8 mouse cellular contexts compared by ENCODE assay signal in the genomic region with DNA sequence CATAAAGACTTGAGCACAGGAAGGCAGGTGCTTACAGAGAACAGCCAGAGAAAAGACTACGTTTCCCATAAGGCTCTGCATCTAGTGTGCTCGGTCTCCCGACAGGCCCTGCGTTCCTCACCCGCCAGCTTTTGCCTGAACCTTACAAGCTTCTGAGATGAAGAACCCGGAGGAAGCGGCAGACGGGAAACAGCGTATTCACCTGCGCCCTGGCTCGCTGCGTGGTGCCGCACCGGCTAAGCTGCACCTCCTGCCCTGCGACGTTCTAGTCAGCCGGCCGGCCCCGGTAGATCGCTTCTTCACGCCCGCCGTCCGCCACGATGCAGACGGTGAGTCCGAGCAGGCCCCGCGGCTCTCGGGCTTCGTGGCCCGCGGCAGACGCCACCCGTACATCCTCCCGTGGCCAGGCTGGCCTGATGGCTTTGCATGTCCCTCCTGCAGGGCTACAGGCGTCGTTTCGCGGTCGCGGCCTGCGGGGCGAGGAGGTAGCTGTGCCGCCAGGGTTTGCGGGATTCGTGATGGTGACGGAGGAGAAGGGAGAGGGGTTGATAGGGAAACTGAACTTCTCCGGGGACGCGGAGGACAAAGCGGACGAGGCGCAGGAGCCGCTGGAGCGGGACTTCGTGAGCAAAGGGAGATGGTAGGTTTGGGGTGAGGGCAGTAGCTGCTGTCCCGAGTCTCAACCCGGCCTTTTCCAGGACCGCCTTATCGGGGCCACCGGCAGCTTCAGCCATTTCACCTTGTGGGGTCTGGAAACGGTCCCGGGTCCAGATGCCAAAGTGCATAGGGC. TPM values are rescaled to one million over a fixed set of nuclear protein-coding genes. Genes with fewer than 3 reads are reported as not detected.
A peak's percentile ranks its signal among the peaks of the same experiment; 100 is the strongest.
DNase-seq lines count a peak whose midpoint lies in the region; ATAC-seq and TF ChIP-seq lines count a peak whose summit lies in the region.

Gene Rnaseh2c (plus strand): TSS at position 122 of the 790 bp plus-strand sequence.

- no peaks in the 10 kb centered on the region for H3K9me3 ChIP-seq in embryonic facial prominence, embryonic 12.5 days
- no peaks in the 10 kb centered on the region for H3K9me3 ChIP-seq in limb, embryonic 12.5 days
- H3K9me3 ChIP-seq in midbrain, embryonic 15.5 days = no peaks in the 10 kb centered on the region

- peak within 1 kb of the TSS; percentile 91 for H3K4me3 ChIP-seq in embryonic facial prominence, embryonic 12.5 days
- H3K4me3 ChIP-seq in kidney, adult 2 months (ENCODE audit: insufficient read depth, low read depth, low read length) = peak within 1 kb of the TSS; percentile 74
- peak within 1 kb of the TSS; percentile 97 for H3K4me3 ChIP-seq in limb, embryonic 12.5 days (replicated peaks)
- peak within 1 kb of the TSS; percentile 60 for H3K4me3 ChIP-seq in midbrain, embryonic 15.5 days

- H3K4me2 ChIP-seq in embryonic facial prominence, embryonic 12.5 days (replicated peaks) = peak within 1 kb of the TSS; percentile 94
- peak within 1 kb of the TSS; percentile 90 for H3K4me2 ChIP-seq in limb, embryonic 12.5 days
- peak within 1 kb of the TSS; percentile 70 for H3K4me2 ChIP-seq in midbrain, embryonic 15.5 days

- no peak for TF ChIP-seq CTCF in kidney, adult 2 months (conservative IDR thresholded peaks at IDR 0.05; ENCODE audit: insufficient read depth, insufficient read length, low read depth, low read length)

- WGBS in embryonic facial prominence, embryonic 12.5 days = under 1% methylated on average over 64 of the region's 64 CpGs
- under 1% methylated on average over 64 of the region's 64 CpGs for WGBS in kidney, adult 2 months
- under 1% methylated on average over 64 of the region's 64 CpGs for WGBS in limb, embryonic 12.5 days
- WGBS in midbrain, embryonic 15.5 days = under 1% methylated on average over 64 of the region's 64 CpGs

- DNase-seq in 3134 (ENCODE audit: extremely low read depth, insufficient read length, low spot score) = peak; percentile 82
- peak; percentile 74 for DNase-seq in adrenal gland, postnatal 25 days
- DNase-seq in heart, adult 18-20 months = peak; percentile 81 to 86
- peak; percentile 86 for DNase-seq in kidney, adult 2 months
- DNase-seq in spleen, postnatal 10 days (ENCODE audit: low spot score in 2 of 2) = peak; percentile 81 to 82

- peak; percentile 87 for ATAC-seq in embryonic facial prominence, embryonic 12.5 days (ENCODE audit: insufficient number of reproducible peaks, insufficient read depth, low FRiP score, low TSS enrichment)
- peak; percentile 69; the same call in 1 of the 2 replicates for ATAC-seq in limb, embryonic 12.5 days (ENCODE audit: insufficient number of reproducible peaks, insufficient read depth, low FRiP score, low TSS enrichment, low read depth)
- ATAC-seq in midbrain, embryonic 15.5 days (replicated peaks) = peak; percentile 92

- TF ChIP-seq POLR2A in kidney, adult 2 months (IDR thresholded peaks at IDR 0.05; ENCODE audit: low read depth, low read length) = no peak

- peak within 1 kb of the TSS; percentile 97 for H3K9ac ChIP-seq in embryonic facial prominence, embryonic 12.5 days
- H3K9ac ChIP-seq in limb, embryonic 12.5 days (replicated peaks) = peak within 1 kb of the TSS; percentile 96
- peak within 1 kb of the TSS; percentile 81 for H3K9ac ChIP-seq in midbrain, embryonic 15.5 days

- H3K4me1 ChIP-seq in embryonic facial prominence, embryonic 12.5 days = peaks cover 16% of the 10 kb centered on the region
- peaks cover 5% of the 10 kb centered on the region; the same call in 1 of the 2 replicates for H3K4me1 ChIP-seq in kidney, adult 2 months (ENCODE audit: control insufficient read depth, insufficient read depth, low read length)
- H3K4me1 ChIP-seq in limb, embryonic 12.5 days (replicated peaks) = peaks cover 13% of the 10 kb centered on the region
- peaks cover 21% of the 10 kb centered on the region for H3K4me1 ChIP-seq in midbrain, embryonic 15.5 days

- peak within 1 kb of the TSS; percentile 91 for H3K27ac ChIP-seq in embryonic facial prominence, embryonic 12.5 days
- H3K27ac ChIP-seq in kidney, adult 2 months (ENCODE audit: insufficient read depth, low read depth, low read length) = peak within 1 kb of the TSS; percentile 10; the same call in 1 of the 2 replicates
- peak within 1 kb of the TSS; percentile 90 for H3K27ac ChIP-seq in limb, embryonic 12.5 days
- peak within 1 kb of the TSS; percentile 82 for H3K27ac ChIP-seq in midbrain, embryonic 15.5 days

- H3K36me3 ChIP-seq in embryonic facial prominence, embryonic 12.5 days = peaks cover 41% of the 10 kb centered on the region
- no peaks in the 10 kb centered on the region for H3K36me3 ChIP-seq in kidney, adult 2 months (ENCODE audit: control insufficient read depth, insufficient read depth, low read length)
- H3K36me3 ChIP-seq in limb, embryonic 12.5 days = peaks cover 41% of the 10 kb centered on the region
- peaks cover 34% of the 10 kb centered on the region for H3K36me3 ChIP-seq in midbrain, embryonic 15.5 days (replicated peaks)

- H3K27me3 ChIP-seq in embryonic facial prominence, embryonic 12.5 days = no peaks in the 10 kb centered on the region
- H3K27me3 ChIP-seq in kidney, adult 2 months (replicated peaks; ENCODE audit: control insufficient read depth, insufficient read depth, low read length) = no peaks in the 10 kb centered on the region
- no peaks in the 10 kb centered on the region for H3K27me3 ChIP-seq in limb, embryonic 12.5 days
- H3K27me3 ChIP-seq in midbrain, embryonic 15.5 days (replicated peaks) = no peaks in the 10 kb centered on the region

RNA-seq across cellular contexts. Expression of gene Rnaseh2c, which starts in this region (rescaled TPM):
- 97.8 and 144 TPM in 2 replicates for total RNA-seq in adrenal gland, postnatal 25 days (2021)
- 148 and 158 TPM in 2 replicates for polyA plus RNA-seq in embryonic facial prominence, embryonic 12.5 days (2016; fragmentation: Nextera tagmentation; extraction: Ambion mirVana)
- total RNA-seq in heart, adult 18-20 months (2021) = 10 to 100 TPM; 56.5 to 59.3 TPM
- 55.1 and 62.3 TPM in 2 replicates for polyA plus RNA-seq in kidney, adult 2 months (2012; rRNA removed)
- polyA plus RNA-seq in limb, embryonic 12.5 days (2016; fragmentation: Nextera tagmentation; extraction: Ambion mirVana) = 171 and 193 TPM in 2 replicates
- 56.2 and 57.7 TPM in 2 replicates for polyA plus RNA-seq in midbrain, embryonic 15.5 days (2015; fragmentation: Nextera tagmentation; extraction: Ambion mirVana)

Comparison
In these comparisons a context has a peak if more than half of its experiments do, and no peak if none do; other contexts are left out.
1. Peak in every context shown above with its lines: DNase-seq, ATAC-seq, H3K4me3 ChIP-seq and H3K27ac ChIP-seq.
2. H3K27ac ChIP-seq: peak in every context shown above with its lines; median percentile 91 in embryonic facial prominence, embryonic 12.5 days; 90 in limb, embryonic 12.5 days; 82 in midbrain, embryonic 15.5 days; 10 in kidney, adult 2 months.